Mouse (Mus musculus) heart, embryonic 14.5 days (tissue): Measurements from ENCODE around the gene Palm2. TPM values are rescaled to one million over a fixed set of nuclear protein-coding genes. Genes with fewer than 3 reads are reported as not detected.

Experiments
- ATAC-seq: fragments of 200-750 bp; cut with Nextera tagmentation; 2 replicates; pipeline ENCODE4 v1.8.0; 2017; ENCODE audit warnings: low read depth, moderate TSS enrichment; ENCODE audit not compliant: insufficient number of reproducible peaks, insufficient read depth, low FRiP score
- H3K27ac ChIP-seq, 2 experiments: fragments of 200-500 bp in 1 of 2; fragments of 300-500 bp in 1 of 2; sonication (generic) in 1 of 2; replicated peaks in 1 of 2; 2 replicates each; pipeline ENCODE4 v1.5.1; 2012 to 2014; ENCODE audit warnings: low read depth in 2 of 2, low read length in 2 of 2, control low read depth in 1 of 2, mild to moderate bottlenecking in 1 of 2, mixed read lengths in 1 of 2; ENCODE audit not compliant: control insufficient read depth in 1 of 2, insufficient read depth in 1 of 2
- H3K27me3 ChIP-seq: fragments of 300-500 bp; sonication (generic); 2 replicates; pipeline ENCODE4 v1.6.1; 2014; ENCODE audit warnings: mild to moderate bottlenecking, low read length, control low read depth; ENCODE audit not compliant: control insufficient read depth, insufficient read depth
- H3K36me3 ChIP-seq: fragments of 300-500 bp; sonication (generic); 2 replicates; pipeline ENCODE4 v1.6.1; 2014; ENCODE audit warnings: mild to moderate bottlenecking, control low read depth, low read length, mixed read lengths; ENCODE audit not compliant: control insufficient read depth, insufficient read depth
- H3K4me1 ChIP-seq, 2 experiments: fragments of 200-500 bp in 1 of 2; fragments of 300-500 bp in 1 of 2; sonication (generic) in 1 of 2; 2 replicates each; pipeline ENCODE4 v1.6.1; 2012 to 2014; ENCODE audit warnings: low read length in 2 of 2, control low read depth in 1 of 2, mixed read lengths in 1 of 2; ENCODE audit not compliant: control insufficient read depth in 2 of 2, insufficient read depth in 2 of 2
- H3K4me2 ChIP-seq: fragments of 300-500 bp; sonication (generic); 2 replicates; pipeline ENCODE4 v1.6.1; 2014; ENCODE audit warnings: mild to moderate bottlenecking, low read length
- H3K4me3 ChIP-seq, 2 experiments: fragments of 200-500 bp in 1 of 2; fragments of 300-500 bp in 1 of 2; sonication (generic) in 1 of 2; 2 replicates each; pipeline ENCODE4 v1.5.1; 2012 to 2014; ENCODE audit warnings: low read length in 2 of 2, mild to moderate bottlenecking in 2 of 2, control low read depth in 1 of 2, low read depth in 1 of 2, moderate library complexity in 1 of 2; ENCODE audit not compliant: control insufficient read depth in 1 of 2, insufficient read depth in 1 of 2
- H3K9ac ChIP-seq: fragments of 300-500 bp; sonication (generic); 2 replicates; pipeline ENCODE4 v1.6.1; 2014; ENCODE audit warnings: mild to moderate bottlenecking, low read length
- H3K9me3 ChIP-seq: fragments of 300-500 bp; sonication (generic); 2 replicates; pipeline ENCODE4 v1.6.1; 2016; ENCODE audit warnings: low read length, control low read depth; ENCODE audit not compliant: control insufficient read depth
- WGBS: fragments of 180-500 bp; shearing (Covaris S2); extraction: QIAGEN DNeasy Blood & Tissue Kit; methylation state at CpG from one replicate; pipeline ENCODE4 v1.1.7; 2014; 5-methylcytosine and 5-hydroxymethylcytosine counted together
- polyA plus RNA-seq: library from polyadenylated mRNA; unstranded; fragments of >200 nt; fragmentation: Nextera tagmentation; extraction: Ambion mirVana; gene quantifications from 2 replicates; pipeline ENCODE4 v1.2.1, GENCODE M21; 2014

Gene Palm2
- polyA plus RNA-seq, 1 experiment from 2014 or later, result 21.0 TPM

GRCm38 (mm10) chr4:57681511-57681910, 247.5 kb downstream of the Palm2 start:
- Histone ChIP-seq H3K4me3 (no peak overlapping the region), H3K4me1 (peaks cover 14 to 44% of the 10 kb centered on the region in 2 experiments), H3K27me3 (no peaks in the 10 kb centered on the region), H3K4me2 (no peak overlapping the region), H3K36me3 (peaks cover 28% of the 10 kb centered on the region), H3K9ac (no peak overlapping the region), H3K9me3 (no peaks in the 10 kb centered on the region), H3K27ac (0 out of 4 replicates have a peak overlapping the region, but pooled peaks of 1 of the 2 experiments have one; percentile 4)
- 71% methylated on average over 12 of the region's 12 CpGs for WGBS
- ATAC-seq, result no peak

DNA sequence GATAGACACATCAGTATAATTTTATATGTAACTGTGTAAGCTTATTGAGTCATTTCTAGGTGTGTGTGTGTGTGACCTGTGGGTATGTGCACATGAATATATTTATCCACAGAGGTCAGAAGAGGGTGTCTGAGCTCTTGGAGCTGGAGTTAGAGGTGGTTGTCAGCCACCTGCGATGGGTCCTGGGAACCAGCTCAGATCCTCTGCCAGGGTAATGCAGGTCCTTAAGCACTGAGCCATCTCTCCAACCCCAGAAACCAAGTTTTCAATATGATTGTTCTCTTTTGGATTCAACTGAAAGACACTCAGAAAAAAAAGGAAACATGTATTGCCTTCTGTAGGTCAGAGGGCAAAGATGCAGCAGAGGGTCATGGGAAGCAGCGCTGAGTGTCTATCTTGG, 248.3 kb downstream of the Palm2 start:
- WGBS, result 91% methylated on average over 2 of the region's 2 CpGs
- Histone ChIP-seq H3K36me3 (peaks cover 28% of the 10 kb centered on the region), H3K27me3 (no peaks in the 10 kb centered on the region), H3K4me2 (no peak overlapping the region), H3K27ac (peak overlapping the region in 1 of 2 experiments; percentile 35; a peak in 1 of 4 replicates), H3K4me1 (peaks cover 14 to 44% of the 10 kb centered on the region in 2 experiments), H3K9ac (no peak overlapping the region), H3K9me3 (no peaks in the 10 kb centered on the region), H3K4me3 (no peak overlapping the region)
- no peak for ATAC-seq

DNA sequence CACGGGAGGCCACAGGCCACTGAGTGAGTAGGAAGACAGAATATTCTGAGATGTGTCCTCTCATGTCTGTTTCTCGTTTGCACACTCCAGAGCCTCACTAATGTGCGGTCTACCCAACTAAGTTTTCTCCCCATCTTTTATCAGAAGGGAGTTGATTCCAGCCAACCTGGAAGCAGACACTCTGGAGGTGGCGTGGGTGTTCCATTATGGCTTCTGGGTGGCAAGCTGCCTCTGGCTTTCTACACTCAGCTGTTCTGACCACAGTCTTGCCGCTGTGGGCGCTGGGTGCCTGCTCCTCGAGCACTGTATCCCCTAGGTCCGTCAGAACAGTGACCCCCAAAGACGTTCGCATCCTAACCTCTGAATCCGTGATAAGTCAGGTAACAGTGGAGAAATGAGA, 248.9 kb downstream of the Palm2 start:
- peaks cover 29% of the 10 kb centered on the region for H3K36me3 ChIP-seq
- ATAC-seq, result no peak
- H3K9me3 ChIP-seq, result no peaks in the 10 kb centered on the region
- 73% methylated on average over 11 of the region's 11 CpGs for WGBS
- no peak overlapping the region for H3K4me2 ChIP-seq
- H3K27ac ChIP-seq, result peak overlapping the region in 1 of 2 experiments; percentile 35; a peak in 1 of 4 replicates
- no peak overlapping the region for H3K4me3 ChIP-seq
- H3K27me3 ChIP-seq, result no peaks in the 10 kb centered on the region
- peaks cover 14 to 44% of the 10 kb centered on the region in 2 experiments for H3K4me1 ChIP-seq
- no peak overlapping the region for H3K9ac ChIP-seq

DNA sequence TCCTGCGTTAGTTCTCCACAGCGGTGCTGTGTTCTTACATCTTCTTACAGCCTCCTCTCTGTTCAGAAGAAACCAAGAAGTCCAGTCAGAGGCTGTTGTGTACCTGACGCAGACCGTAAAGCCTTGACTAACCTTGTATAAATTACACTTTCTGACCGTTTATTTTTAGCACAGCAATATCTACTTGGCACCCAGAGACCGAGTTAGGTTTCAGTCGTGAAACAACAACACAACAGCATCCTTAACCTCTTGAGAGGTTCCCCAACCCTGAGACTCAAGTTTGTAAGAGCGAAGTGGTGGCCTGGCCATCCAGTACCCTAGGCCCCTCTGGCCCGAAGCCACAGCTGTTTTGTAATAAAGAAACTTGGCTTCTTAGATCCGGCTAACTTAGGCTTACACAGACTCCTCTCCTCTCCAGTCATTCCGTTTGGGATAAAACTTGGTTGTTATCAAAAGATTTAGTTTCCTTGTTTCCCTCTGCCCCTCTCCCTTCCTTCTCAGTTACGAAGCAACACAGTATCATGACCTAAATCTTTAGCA, 250.7 kb downstream of the Palm2 start:
- Histone ChIP-seq H3K4me1 (peaks cover 14 to 39% of the 10 kb centered on the region in 2 experiments), H3K4me2 (no peak overlapping the region), H3K27ac (peak overlapping the region in 1 of 2 experiments; percentile 12; a peak in 1 of 4 replicates), H3K9me3 (no peaks in the 10 kb centered on the region), H3K27me3 (no peaks in the 10 kb centered on the region), H3K4me3 (no peak overlapping the region), H3K9ac (no peak overlapping the region; the same call in 1 of the 2 replicates), H3K36me3 (peaks cover 29% of the 10 kb centered on the region)
- no peak for ATAC-seq
- 56% methylated on average over 12 of the region's 12 CpGs for WGBS

DNA sequence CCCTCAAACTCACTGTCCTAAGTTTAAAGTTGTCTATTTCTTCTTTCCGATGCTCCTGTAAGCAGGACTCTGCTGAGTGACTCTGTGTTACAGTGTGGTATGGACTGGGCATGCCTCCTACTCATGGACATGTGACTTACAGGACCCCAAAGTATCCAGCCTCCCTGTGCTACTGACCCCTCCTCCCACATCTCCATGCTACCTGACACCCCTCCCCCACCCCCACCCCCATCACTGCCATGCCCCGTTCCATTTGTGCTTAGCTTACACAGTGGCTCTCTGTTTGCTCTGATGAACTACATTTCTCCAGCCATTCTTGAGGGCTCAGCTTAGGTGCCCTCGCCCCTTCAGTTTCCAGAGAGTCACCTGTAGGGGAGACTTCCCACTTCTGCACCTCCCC, 252.7 kb downstream of the Palm2 start:
- Histone ChIP-seq H3K36me3 (peaks cover 43% of the 10 kb centered on the region), H3K27me3 (no peaks in the 10 kb centered on the region), H3K27ac (no peak overlapping the region), H3K4me1 (peaks cover 14 to 34% of the 10 kb centered on the region in 2 experiments), H3K9me3 (no peaks in the 10 kb centered on the region), H3K4me3 (no peak overlapping the region), H3K4me2 (no peak overlapping the region), H3K9ac (no peak overlapping the region)
- no peak for ATAC-seq
- WGBS, result 74% methylated on average over 3 of the region's 3 CpGs

GRCm38 (mm10) chr4:57687583-57687982, 253.5 kb downstream of the Palm2 start:
- Histone ChIP-seq H3K27me3 (no peaks in the 10 kb centered on the region), H3K36me3 (peaks cover 45% of the 10 kb centered on the region), H3K27ac (no peak overlapping the region), H3K9me3 (no peaks in the 10 kb centered on the region), H3K4me1 (peaks cover 11 to 26% of the 10 kb centered on the region in 2 experiments), H3K9ac (no peak overlapping the region), H3K4me3 (no peak overlapping the region), H3K4me2 (no peak overlapping the region)
- WGBS, result 75% methylated on average over 3 of the region's 3 CpGs
- no peak for ATAC-seq

DNA sequence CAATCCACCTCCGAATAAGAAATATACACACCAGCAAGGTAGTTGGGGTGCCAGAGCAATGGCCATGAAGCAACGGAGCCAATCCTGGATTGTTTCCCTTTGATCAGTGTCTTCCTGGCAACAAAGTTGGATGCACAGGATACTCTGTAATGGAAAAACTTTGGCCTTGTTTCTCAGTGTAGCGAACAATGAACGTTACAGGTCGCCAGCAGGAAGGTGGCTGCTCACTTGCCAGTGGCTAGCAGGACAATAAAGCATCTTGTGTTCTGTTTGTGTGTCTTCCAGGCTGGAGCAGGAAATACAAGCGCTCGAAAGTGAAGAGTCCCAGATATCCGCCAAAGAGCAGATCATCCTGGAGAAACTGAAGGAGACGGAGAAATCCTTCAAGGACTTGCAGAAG, 254.1 kb downstream of the Palm2 start:
- Histone ChIP-seq H3K4me2 (no peak overlapping the region), H3K27ac (no peak overlapping the region), H3K4me3 (no peak overlapping the region), H3K27me3 (no peaks in the 10 kb centered on the region), H3K9ac (no peak overlapping the region), H3K36me3 (peaks cover 49% of the 10 kb centered on the region), H3K9me3 (no peaks in the 10 kb centered on the region), H3K4me1 (peaks cover 6 to 20% of the 10 kb centered on the region in 2 experiments)
- 62% methylated on average over 9 of the region's 9 CpGs for WGBS
- no peak for ATAC-seq

DNA sequence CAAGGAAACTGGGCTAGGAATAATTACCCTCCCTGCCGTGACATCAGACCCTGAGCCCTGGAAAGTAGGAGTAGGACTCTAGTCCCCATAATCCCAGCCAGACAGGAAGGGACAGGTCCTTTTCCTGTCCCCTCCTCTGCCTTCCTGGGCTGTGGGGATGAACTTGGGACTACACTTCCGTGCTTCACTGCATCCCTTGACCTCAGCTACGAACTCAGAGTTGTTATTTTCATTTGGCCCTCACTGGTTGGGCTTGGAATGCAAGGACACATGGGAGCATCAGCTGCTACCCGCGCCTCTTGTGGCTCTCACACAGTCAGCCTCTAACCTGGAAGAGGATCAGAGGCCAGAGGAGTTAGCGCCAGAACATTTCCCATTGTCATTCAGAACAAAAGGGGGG, 256.0 kb downstream of the Palm2 start:
- H3K27ac ChIP-seq, result no peak overlapping the region
- no peak overlapping the region for H3K9ac ChIP-seq
- H3K9me3 ChIP-seq, result no peaks in the 10 kb centered on the region
- H3K4me2 ChIP-seq, result no peak overlapping the region
- H3K27me3 ChIP-seq, result no peaks in the 10 kb centered on the region
- WGBS, result 66% methylated on average over 6 of the region's 6 CpGs
- no peak for ATAC-seq
- no peak overlapping the region for H3K4me3 ChIP-seq
- peaks cover 64% of the 10 kb centered on the region for H3K36me3 ChIP-seq
- peaks cover 0 to 2% of the 10 kb centered on the region in 2 experiments; a peak in 2 of 4 replicates for H3K4me1 ChIP-seq
